Mouse (Mus musculus) neural tube, embryonic 14.5 days (tissue): Measurements from ENCODE around the gene Mylk. TPM values are rescaled to one million over a fixed set of nuclear protein-coding genes. Genes with fewer than 3 reads are reported as not detected.

Experiments
- ATAC-seq: fragments of 200-750 bp; cut with Nextera tagmentation; 2 replicates; pipeline ENCODE4 v1.8.0; 2017; ENCODE audit warnings: low read depth, mild to moderate bottlenecking, moderate TSS enrichment, moderate library complexity
- H3K27ac ChIP-seq: fragments of 300-500 bp; sonication (generic); 2 replicates; pipeline ENCODE4 v1.5.1; 2014; ENCODE audit warnings: low read depth, mild to moderate bottlenecking, control low read depth, low read length, moderate library complexity, mixed read lengths
- H3K27me3 ChIP-seq: fragments of 300-500 bp; sonication (generic); 2 replicates; pipeline ENCODE4 v1.6.1; 2014; ENCODE audit warnings: low read length; ENCODE audit not compliant: control insufficient read depth, insufficient read depth
- H3K36me3 ChIP-seq: fragments of 300-500 bp; sonication (generic); 2 replicates; pipeline ENCODE4 v1.6.1; 2014; ENCODE audit warnings: low read length, mixed read lengths; ENCODE audit not compliant: control insufficient read depth, insufficient read depth
- H3K4me1 ChIP-seq: fragments of 300-500 bp; sonication (generic); 2 replicates; pipeline ENCODE4 v1.6.1; 2014; ENCODE audit warnings: low read length; ENCODE audit not compliant: control insufficient read depth, insufficient read depth
- H3K4me2 ChIP-seq: fragments of 300-500 bp; sonication (generic); 2 replicates; pipeline ENCODE4 v1.6.1; 2014; ENCODE audit warnings: mild to moderate bottlenecking, low read depth, low read length, control low read depth
- H3K4me3 ChIP-seq: fragments of 300-500 bp; sonication (generic); 2 replicates; pipeline ENCODE4 v1.5.1; 2014; ENCODE audit warnings: low read depth, low read length, control low read depth, mixed read lengths
- H3K9ac ChIP-seq: fragments of 300-500 bp; sonication (generic); replicated peaks from 2 replicates; pipeline ENCODE4 v1.6.1; 2014; ENCODE audit warnings: low read depth, mild to moderate bottlenecking, control low read depth, low read length, mixed read lengths
- H3K9me3 ChIP-seq: fragments of 300-500 bp; sonication (generic); 2 replicates; pipeline ENCODE4 v1.6.1; 2016; ENCODE audit warnings: low read length; ENCODE audit not compliant: control insufficient read depth
- WGBS: fragments of 180-500 bp; shearing (Covaris S2); extraction: QIAGEN DNeasy Blood & Tissue Kit; methylation state at CpG from one replicate; pipeline ENCODE4 v1.1.7; 2014; 5-methylcytosine and 5-hydroxymethylcytosine counted together
- polyA plus RNA-seq: library from polyadenylated mRNA; unstranded; fragments of >200 nt; fragmentation: Nextera tagmentation; extraction: Ambion mirVana; gene quantifications from 2 replicates; pipeline ENCODE4 v1.2.1, GENCODE M21; 2014

The Mylk gene
- polyA plus RNA-seq, 1 experiment from 2014 or later = 1.5 TPM

- no peaks in the 10 kb centered on the region for H3K27me3 ChIP-seq
- WGBS = 89% methylated on average over 3 of the region's 3 CpGs
- no peak overlapping the region for H3K4me3 ChIP-seq
- no peaks in the 10 kb centered on the region for H3K4me1 ChIP-seq
- H3K9me3 ChIP-seq = no peaks in the 10 kb centered on the region
- H3K36me3 ChIP-seq = peaks cover 8% of the 10 kb centered on the region; the same call in 1 of the 2 replicates
- no peak for ATAC-seq
- no peak overlapping the region for H3K4me2 ChIP-seq
- no peak overlapping the region for H3K27ac ChIP-seq
- no peak overlapping the region for H3K9ac ChIP-seq
Observed at GRCm38 (mm10) chr16:35033241-35033640, 288.2 kb downstream of the Mylk start.

DNA sequence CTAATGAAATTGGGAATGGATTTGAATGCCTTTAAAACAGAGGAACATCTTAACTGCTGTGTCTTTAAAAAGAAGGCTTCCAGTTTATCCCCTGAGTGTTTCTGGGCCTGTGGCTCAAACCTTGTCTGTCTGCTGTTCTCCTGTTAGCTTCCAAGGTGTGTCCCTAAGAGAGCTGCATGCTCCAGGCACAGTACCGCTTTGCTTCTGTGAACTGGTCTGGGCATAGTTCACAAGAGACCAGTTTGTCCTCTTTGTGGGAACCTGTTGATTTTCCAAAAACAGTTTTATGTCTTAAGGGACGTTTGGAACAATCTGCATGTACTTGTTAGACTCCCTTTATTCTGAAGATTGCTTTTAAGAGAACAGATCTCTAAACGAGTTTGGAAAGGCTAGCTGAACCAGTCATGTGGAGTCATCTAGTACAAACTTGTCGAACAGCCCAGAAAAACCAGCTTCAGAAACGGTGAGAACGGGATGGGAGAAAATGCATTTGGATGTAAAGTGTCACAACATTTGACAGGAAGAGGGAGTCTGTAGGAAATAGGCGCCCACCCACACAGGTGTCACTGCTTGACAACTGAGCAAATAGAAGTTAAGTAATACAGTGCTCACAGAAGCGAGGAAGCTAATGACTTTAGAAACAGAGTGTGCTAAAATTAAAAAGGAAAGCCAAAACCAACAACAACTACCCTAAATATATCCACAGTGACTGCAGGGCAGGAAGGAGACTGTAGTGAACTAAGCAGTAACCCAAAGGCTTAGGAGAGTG is 289.0 kb downstream of the Mylk start:
- 82% methylated on average over 8 of the region's 8 CpGs for WGBS
- no peak overlapping the region for H3K4me2 ChIP-seq
- no peak overlapping the region for H3K27ac ChIP-seq
- H3K9ac ChIP-seq = no peak overlapping the region
- no peaks in the 10 kb centered on the region for H3K27me3 ChIP-seq
- ATAC-seq = no peak
- H3K4me3 ChIP-seq = no peak overlapping the region
- H3K9me3 ChIP-seq = no peaks in the 10 kb centered on the region
- H3K4me1 ChIP-seq = no peaks in the 10 kb centered on the region
- H3K36me3 ChIP-seq = peaks cover 5% of the 10 kb centered on the region; the same call in 1 of the 2 replicates

- no peak overlapping the region for H3K4me3 ChIP-seq
- no peak for ATAC-seq
- 0 out of 2 replicates have a peak, but pooled peaks cover 3% of the 10 kb centered on the region for H3K36me3 ChIP-seq
- no peaks in the 10 kb centered on the region for H3K27me3 ChIP-seq
- no peak overlapping the region for H3K27ac ChIP-seq
- no peak overlapping the region for H3K9ac ChIP-seq
- H3K4me1 ChIP-seq = no peaks in the 10 kb centered on the region
- no peak overlapping the region for H3K4me2 ChIP-seq
- 91% methylated on average over 5 of the region's 5 CpGs for WGBS
- H3K9me3 ChIP-seq = no peaks in the 10 kb centered on the region
Observed at GRCm38 (mm10) chr16:35034971-35035370, 290.0 kb downstream of the Mylk start.

DNA sequence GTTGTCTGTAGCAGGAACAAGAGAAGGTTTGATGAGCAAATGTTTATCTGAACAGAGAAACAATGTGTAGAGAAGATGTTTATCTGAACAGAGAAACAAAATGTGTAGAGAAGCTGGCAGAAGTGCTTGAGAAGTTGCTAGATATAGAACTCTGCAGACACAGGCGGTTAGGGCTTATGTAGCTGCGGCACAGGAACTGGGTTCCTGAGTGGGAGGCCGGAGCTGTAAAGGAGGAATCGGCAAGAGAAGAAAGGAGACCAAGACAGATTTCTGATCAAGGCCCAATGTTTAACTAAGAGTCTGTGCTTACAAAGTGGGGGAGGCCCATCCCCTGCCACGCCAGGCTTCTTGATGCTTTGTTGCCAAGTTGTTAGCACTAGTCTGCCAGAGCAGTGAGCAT is 291.7 kb downstream of the Mylk start:
- no peaks in the 10 kb centered on the region for H3K4me1 ChIP-seq
- H3K9ac ChIP-seq = no peak overlapping the region
- no peak overlapping the region for H3K4me3 ChIP-seq
- no peaks in the 10 kb centered on the region for H3K27me3 ChIP-seq
- H3K9me3 ChIP-seq = no peaks in the 10 kb centered on the region
- H3K36me3 ChIP-seq = no peaks in the 10 kb centered on the region
- no peak overlapping the region for H3K27ac ChIP-seq
- ATAC-seq = no peak
- 84% methylated on average over 5 of the region's 5 CpGs for WGBS
- H3K4me2 ChIP-seq = no peak overlapping the region

DNA sequence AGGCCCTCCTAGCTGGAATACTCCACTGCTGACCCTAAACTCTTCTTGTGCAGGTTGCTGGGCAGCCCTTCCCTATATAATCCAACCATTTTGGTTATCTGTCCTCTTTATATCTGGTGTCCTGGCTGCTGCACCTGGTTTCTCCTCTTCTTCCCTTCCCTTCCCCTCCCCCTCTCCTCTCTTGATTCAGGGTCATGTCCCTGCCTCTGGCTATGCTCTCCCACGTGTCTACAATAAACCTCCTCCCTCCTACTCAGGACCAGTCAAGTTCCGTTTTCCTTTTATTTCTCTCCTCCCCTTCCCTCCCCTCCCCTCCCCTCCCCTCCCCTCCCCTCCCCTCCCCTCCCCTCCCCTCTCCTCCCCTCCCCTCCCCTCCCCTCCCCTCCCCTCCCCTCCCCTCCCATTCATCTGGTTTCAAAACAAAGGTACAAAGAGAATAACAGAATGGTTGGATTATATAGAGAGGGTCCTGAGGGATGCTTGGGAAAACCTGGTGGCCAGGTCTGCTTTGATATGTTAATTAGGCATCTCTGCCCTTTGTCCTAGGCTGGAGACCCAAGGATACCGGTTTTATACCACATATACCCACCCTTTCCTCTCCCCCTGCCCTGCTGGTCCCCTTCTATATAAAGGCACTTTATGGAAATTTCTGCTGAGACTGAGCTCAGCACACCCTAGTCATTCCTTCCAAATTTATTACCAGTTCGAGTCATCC is 293.5 kb downstream of the Mylk start:
- no peak overlapping the region for H3K4me2 ChIP-seq
- H3K36me3 ChIP-seq = no peaks in the 10 kb centered on the region
- WGBS = 9% methylated on average over 4 of the region's 4 CpGs
- no peak for ATAC-seq
- no peaks in the 10 kb centered on the region for H3K4me1 ChIP-seq
- no peak overlapping the region for H3K9ac ChIP-seq
- H3K27ac ChIP-seq = no peak overlapping the region
- H3K9me3 ChIP-seq = no peaks in the 10 kb centered on the region
- no peak overlapping the region for H3K4me3 ChIP-seq
- H3K27me3 ChIP-seq = no peaks in the 10 kb centered on the region

GRCm38 (mm10) chr16:35040154-35040553 is 295.1 kb downstream of the Mylk start:
- H3K27ac ChIP-seq = no peak overlapping the region
- H3K36me3 ChIP-seq = no peaks in the 10 kb centered on the region
- H3K4me2 ChIP-seq = no peak overlapping the region
- H3K27me3 ChIP-seq = no peaks in the 10 kb centered on the region
- no peak overlapping the region for H3K4me3 ChIP-seq
- 70% methylated on average over 1 of the region's 1 CpGs for WGBS
- no peaks in the 10 kb centered on the region for H3K9me3 ChIP-seq
- ATAC-seq = no peak
- H3K4me1 ChIP-seq = no peaks in the 10 kb centered on the region
- H3K9ac ChIP-seq = no peak overlapping the region

DNA sequence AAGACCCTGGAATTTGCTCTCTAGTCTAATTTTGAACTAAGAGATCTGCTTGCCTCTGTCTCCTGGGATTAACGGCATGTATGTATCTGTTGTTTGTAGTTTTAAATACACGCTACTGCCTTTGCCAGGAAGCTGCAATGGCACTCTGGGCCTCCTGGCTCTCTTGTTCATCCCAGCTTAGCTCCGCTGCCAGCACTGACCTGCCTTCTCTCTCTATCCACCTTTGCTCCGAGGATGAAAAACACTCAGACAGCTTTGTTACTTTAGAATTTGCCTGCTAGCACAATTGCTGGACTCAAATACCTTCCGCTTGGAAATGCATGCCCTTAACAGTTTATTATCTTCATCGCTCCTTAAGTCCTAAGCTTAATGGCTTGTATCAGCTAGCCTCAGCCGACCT is 296.0 kb downstream of the Mylk start:
- H3K4me1 ChIP-seq = no peaks in the 10 kb centered on the region
- no peak overlapping the region for H3K4me3 ChIP-seq
- ATAC-seq = no peak
- no peaks in the 10 kb centered on the region for H3K9me3 ChIP-seq
- no peak overlapping the region for H3K4me2 ChIP-seq
- no peaks in the 10 kb centered on the region for H3K27me3 ChIP-seq
- no peak overlapping the region for H3K27ac ChIP-seq
- H3K9ac ChIP-seq = no peak overlapping the region
- WGBS = 88% methylated on average over 7 of the region's 7 CpGs
- H3K36me3 ChIP-seq = no peaks in the 10 kb centered on the region

DNA sequence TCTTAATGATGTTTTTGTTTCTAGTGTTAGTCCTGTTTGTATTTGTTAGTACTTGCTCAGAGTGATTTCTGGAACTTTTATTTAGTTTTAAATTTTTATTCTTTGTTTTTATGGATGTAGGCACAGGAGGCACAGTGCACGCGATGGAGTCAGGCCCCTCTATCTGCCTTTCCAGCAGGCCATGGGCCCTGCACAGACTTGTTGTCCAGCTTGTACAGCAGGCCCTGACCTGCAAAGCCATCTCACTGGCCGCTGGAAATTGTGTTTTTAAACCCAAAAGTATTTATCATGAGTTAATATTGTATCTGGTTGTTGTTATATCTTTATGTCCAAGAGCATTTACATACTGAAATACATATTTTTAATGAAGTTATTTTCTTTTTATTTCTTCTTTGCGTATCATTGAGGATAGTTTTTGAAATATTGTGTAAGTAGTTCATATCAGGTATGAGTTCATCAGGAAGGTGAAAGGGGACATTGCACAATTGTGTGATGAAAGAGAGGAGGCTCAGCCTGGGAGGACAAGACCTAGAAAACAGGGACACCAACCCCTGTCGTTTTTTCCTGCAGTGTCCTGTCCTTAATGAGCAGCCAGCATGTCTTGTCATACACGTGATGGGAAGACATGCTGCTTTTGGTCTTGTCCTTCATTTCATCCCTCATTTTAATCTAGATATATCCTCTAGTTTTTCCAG is 301.2 kb downstream of the Mylk start:
- no peaks in the 10 kb centered on the region for H3K36me3 ChIP-seq
- no peak overlapping the region for H3K27ac ChIP-seq
- no peak for ATAC-seq
- no peaks in the 10 kb centered on the region for H3K27me3 ChIP-seq
- H3K4me1 ChIP-seq = no peaks in the 10 kb centered on the region
- H3K4me3 ChIP-seq = no peak overlapping the region
- H3K9me3 ChIP-seq = no peaks in the 10 kb centered on the region
- WGBS = 86% methylated on average over 6 of the region's 6 CpGs
- H3K9ac ChIP-seq = no peak overlapping the region
- no peak overlapping the region for H3K4me2 ChIP-seq
